Mouse (Mus musculus): ENCODE data around the gene Spout1.
"Not testable (repeated sequence)": the region's sequence is repeated elsewhere in the genome, so short reads cannot be mapped to it uniquely, and the experiment has no call there.

- not testable (repeated sequence) for TF ChIP-seq CTCF (IDR thresholded peaks at IDR 0.05; ENCODE audit: borderline replicate concordance, insufficient read depth, low read depth, low read length); POLR2A (IDR thresholded peaks at IDR 0.05; ENCODE audit: borderline replicate concordance, insufficient read depth, low read length)
These were observed 47.0 kb downstream of the Spout1 start for GRCm38 (mm10) chr2:30131240-30131639.

All from cerebellum, adult 2 months (tissue).